Mouse (Mus musculus) CH12.LX (cell line): ENCODE data around the gene Serac1.

Experiments used
- CHD2 ChIP-seq: IDR thresholded peaks from 2 replicates; pipeline ENCODE4 v1.6.1; 2011; ENCODE audit warnings: low read length, improper control_type of control experiment
- CTCF ChIP-seq, 2 experiments: IDR thresholded peaks in 1 of 2; conservative IDR thresholded peaks in 1 of 2; 2 replicates each; pipeline ENCODE4 v1.5.1; 2011 to 2012; ENCODE audit warnings: low read depth in 2 of 2, low read length in 2 of 2, improper control_type of control experiment in 1 of 2, inconsistent platforms in 1 of 2, mild to moderate bottlenecking in 1 of 2, moderate library complexity in 1 of 2
- EP300 ChIP-seq: IDR thresholded peaks from 2 replicates; pipeline ENCODE4 v1.6.1; 2011; ENCODE audit warnings: low read length, improper control_type of control experiment
- JUND ChIP-seq: conservative IDR thresholded peaks from 2 replicates; pipeline ENCODE4 v1.6.1; 2011; ENCODE audit warnings: low read depth, low read length, improper control_type of control experiment
- KAT2A ChIP-seq: IDR thresholded peaks from 2 replicates; pipeline ENCODE4 v1.6.1; 2012; ENCODE audit warnings: low read length, improper control_type of control experiment, inconsistent platforms; ENCODE audit not compliant: insufficient replicate concordance
- MAFK ChIP-seq: IDR thresholded peaks from 2 replicates; pipeline ENCODE4 v1.6.1; 2011; ENCODE audit warnings: low read length, improper control_type of control experiment; ENCODE audit not compliant: insufficient replicate concordance
- MAX ChIP-seq: IDR thresholded peaks from 2 replicates; pipeline ENCODE4 v1.6.1; 2011; ENCODE audit warnings: low read length, improper control_type of control experiment
- MAZ ChIP-seq: IDR thresholded peaks from 2 replicates; pipeline ENCODE4 v1.6.1; 2012; ENCODE audit warnings: low read depth, mild to moderate bottlenecking, inconsistent platforms, low read length, improper control_type of control experiment, moderate library complexity
- NRF1 ChIP-seq: IDR thresholded peaks from 2 replicates; pipeline ENCODE4 v1.6.1; 2014; ENCODE audit warnings: low read depth, mild to moderate bottlenecking, inconsistent platforms, low read length, improper control_type of control experiment, moderate library complexity
- POLR2A ChIP-seq: IDR thresholded peaks from 2 replicates; pipeline ENCODE4 v1.6.1; 2011; ENCODE audit warnings: low read depth, mild to moderate bottlenecking, improper control_type of control experiment, low read length

DNA sequence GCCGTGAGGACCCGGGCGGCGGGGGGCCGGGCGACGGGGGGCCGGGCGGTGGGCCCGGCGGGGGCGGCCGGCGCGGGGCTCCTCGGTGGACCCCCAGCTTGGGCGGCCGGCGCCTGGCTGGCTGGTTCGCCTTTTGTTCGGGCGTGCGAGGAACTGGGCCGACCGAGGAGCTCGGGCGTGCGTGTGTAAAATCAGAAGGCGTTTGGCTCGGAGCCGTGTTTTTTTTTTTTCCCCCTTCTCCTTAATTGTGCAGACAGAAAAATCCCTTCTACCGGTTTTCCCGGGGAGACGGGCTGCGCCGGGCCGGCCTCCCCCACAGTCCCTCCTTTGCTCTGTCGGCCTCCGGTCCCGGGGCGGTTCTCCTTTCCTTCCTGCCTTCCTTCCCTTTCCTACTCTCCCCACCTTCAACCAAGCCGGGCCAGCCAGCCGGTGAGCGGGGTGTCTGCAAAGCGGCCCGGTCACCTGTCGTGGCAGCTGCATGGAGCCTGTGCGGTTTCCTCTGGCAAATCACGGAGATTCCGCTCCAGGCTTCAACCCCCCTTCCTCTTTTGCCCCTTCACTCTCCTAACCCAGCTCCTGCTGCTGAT, 27.6 kb upstream of the Serac1 start:
- TF ChIP-seq EP300 (no peak), JUND (no peak), NRF1 (no peak), MAZ (no peak), MAFK (no peak), CHD2 (no peak), POLR2A (no peak), MAX (no peak), KAT2A (no peak), CTCF (conservative IDR thresholded peaks at IDR 0.05 in 1 of 2, IDR thresholded peaks at IDR 0.05 in 1 of 2; ENCODE audit: low read depth in 2 of 2, low read length in 2 of 2) (no peak)
